Mouse (Mus musculus): ENCODE measurements around the gene Fubp1. TPM values are rescaled to one million over a fixed set of nuclear protein-coding genes. Genes with fewer than 3 reads are reported as not detected.

Gene Fubp1
- total RNA-seq, 1 experiment = 244 TPM

DNA sequence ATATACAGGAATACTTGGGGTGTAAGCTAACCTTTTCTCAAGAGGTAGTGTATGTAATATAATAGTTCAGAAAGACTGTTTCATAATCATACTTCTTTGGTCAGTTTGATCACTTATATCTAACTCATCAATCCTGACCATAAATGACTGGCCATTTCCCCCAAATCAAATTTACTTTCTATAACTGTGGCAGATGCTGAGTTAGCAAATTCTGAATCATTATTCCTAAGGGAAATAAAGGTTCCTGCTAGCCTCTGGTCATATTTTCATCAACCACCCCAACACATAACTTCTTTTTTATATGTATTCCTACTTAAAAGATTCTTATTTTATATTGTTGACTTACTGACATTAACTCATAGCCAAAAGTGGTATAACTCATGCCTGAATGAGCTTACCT is 7.3 kb upstream of the Fubp1 start:
- H3K4me1 ChIP-seq (ENCODE audit: control insufficient read depth in 2 of 2, insufficient read depth in 2 of 2, low read length in 2 of 2, poor library complexity in 1 of 2) = peaks cover 0 to 3% of the 10 kb centered on the region in 2 experiments; a peak in 1 of 4 replicates

DNA sequence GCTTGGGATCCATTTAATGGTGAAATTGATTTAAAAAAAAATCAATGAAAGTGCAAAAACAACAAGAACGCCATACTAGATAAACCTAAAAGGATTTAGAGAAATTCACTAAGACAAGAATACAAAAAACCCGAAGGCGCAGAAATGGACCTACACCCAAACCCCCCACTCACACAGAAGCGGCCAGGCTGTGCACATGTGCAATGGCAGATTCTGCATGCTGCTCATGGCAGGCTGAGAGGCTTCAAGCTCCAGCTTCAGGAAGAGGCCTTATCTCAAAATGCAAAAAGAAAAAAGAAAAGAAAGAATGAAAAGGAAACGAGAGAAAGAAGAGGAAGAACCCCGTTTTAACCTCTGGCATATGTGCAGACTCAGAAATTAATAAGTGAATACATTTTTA is 6.8 kb upstream of the Fubp1 start:
- no peak overlapping the region for H3K4me3 ChIP-seq (ENCODE audit: insufficient read depth in 1 of 2, low read depth in 1 of 2, low read length in 2 of 2, poor library complexity in 1 of 2, severe bottlenecking in 1 of 2)
- no peaks in the 10 kb centered on the region for H3K9me3 ChIP-seq (ENCODE audit: control insufficient read depth, insufficient read depth, low read depth, low read length)
- DNase-seq (ENCODE audit: low read depth, low spot score) = no peak
- TF ChIP-seq CHD2 (IDR thresholded peaks at IDR 0.05; ENCODE audit: low read depth, low read length) = no peak
- TF ChIP-seq ZC3H11A (IDR thresholded peaks at IDR 0.05; ENCODE audit: borderline replicate concordance, low read depth, low read length) = no peak
- TF ChIP-seq HCFC1 (IDR thresholded peaks at IDR 0.05; ENCODE audit: borderline replicate concordance, insufficient read depth, low read length) = no peak
- no peak for TF ChIP-seq ZNF384 (IDR thresholded peaks at IDR 0.05; ENCODE audit: low read depth, low read length)
- no peak for TF ChIP-seq MAFK (IDR thresholded peaks at IDR 0.05; ENCODE audit: insufficient read depth, low read depth, low read length)
- no peak overlapping the region for H3K9ac ChIP-seq (ENCODE audit: insufficient read depth, low read depth, low read length, poor library complexity, severe bottlenecking)
- in situ Hi-C loops (cut with MboI; ENCODE audit: low sequenced_read_pairs in 2 of 2, unreplicated experiment in 2 of 2) = loop anchor here in 1 of 2 experiments (10.0 kb wide), 1 partner anchor 89 kb away; no protein-coding TSS in a partner anchor
- H3K36me3 ChIP-seq (ENCODE audit: control insufficient read depth, insufficient read depth, low read length, poor library complexity, severe bottlenecking) = peaks cover 2% of the 10 kb centered on the region; the same call in 1 of the 2 replicates
- H3K27ac ChIP-seq (ENCODE audit: insufficient read depth, low read depth, low read length, poor library complexity, severe bottlenecking) = no peak overlapping the region
- peaks cover 0 to 3% of the 10 kb centered on the region in 2 experiments; a peak in 1 of 4 replicates for H3K4me1 ChIP-seq (ENCODE audit: control insufficient read depth in 2 of 2, insufficient read depth in 2 of 2, low read length in 2 of 2, poor library complexity in 1 of 2)

More for the DNA sequence above, 7.3 kb upstream of the Fubp1 start:
- no peaks in the 10 kb centered on the region for H3K9me3 ChIP-seq (ENCODE audit: control insufficient read depth, insufficient read depth, low read depth, low read length)
- no peak overlapping the region for H3K9ac ChIP-seq (ENCODE audit: insufficient read depth, low read depth, low read length, poor library complexity, severe bottlenecking)
- no peak overlapping the region for H3K4me3 ChIP-seq (ENCODE audit: insufficient read depth in 1 of 2, low read depth in 1 of 2, low read length in 2 of 2, poor library complexity in 1 of 2, severe bottlenecking in 1 of 2)
- peaks cover 2% of the 10 kb centered on the region; the same call in 1 of the 2 replicates for H3K36me3 ChIP-seq (ENCODE audit: control insufficient read depth, insufficient read depth, low read length, poor library complexity, severe bottlenecking)
- DNase-seq (ENCODE audit: low read depth, low spot score) = no peak
- in situ Hi-C loops (cut with MboI; ENCODE audit: low sequenced_read_pairs in 2 of 2, unreplicated experiment in 2 of 2) = loop anchor here in 1 of 2 experiments (10.0 kb wide), 1 partner anchor 88 kb away; no protein-coding TSS in a partner anchor
- no peak overlapping the region for H3K27ac ChIP-seq (ENCODE audit: insufficient read depth, low read depth, low read length, poor library complexity, severe bottlenecking)
- TF ChIP-seq CHD2 (IDR thresholded peaks at IDR 0.05; ENCODE audit: low read depth, low read length) (no peak), MAFK (IDR thresholded peaks at IDR 0.05; ENCODE audit: insufficient read depth, low read depth, low read length) (peak; percentile 41; the same call in 1 of the 2 replicates)

DNA sequence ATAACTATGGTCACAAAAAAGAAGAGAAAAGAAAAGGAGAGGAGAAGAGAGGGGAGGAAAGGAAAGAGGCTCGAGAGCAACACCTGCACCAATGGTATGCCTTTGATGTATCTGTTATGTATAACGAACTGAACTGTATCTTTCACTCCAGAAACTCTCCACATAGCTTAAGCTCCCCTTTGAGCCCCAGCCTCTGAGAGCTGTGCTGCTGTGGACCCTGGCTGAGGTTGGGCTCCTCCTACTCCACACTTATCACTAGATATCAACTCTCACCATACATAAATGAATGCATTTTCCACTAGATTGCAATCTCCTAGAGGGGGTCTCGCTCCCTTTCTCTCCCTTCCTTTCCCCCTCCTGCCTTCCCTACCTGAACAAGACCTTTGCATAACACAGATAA is 6.2 kb upstream of the Fubp1 start:
- H3K9ac ChIP-seq (ENCODE audit: insufficient read depth, low read depth, low read length, poor library complexity, severe bottlenecking) = no peak overlapping the region
- DNase-seq (ENCODE audit: low read depth, low spot score) = no peak
- H3K9me3 ChIP-seq (ENCODE audit: control insufficient read depth, insufficient read depth, low read depth, low read length) = no peaks in the 10 kb centered on the region
- in situ Hi-C loops (cut with MboI; ENCODE audit: low sequenced_read_pairs in 2 of 2, unreplicated experiment in 2 of 2) = loop anchor here in 1 of 2 experiments (10.0 kb wide), 1 partner anchor 89 kb away; no protein-coding TSS in a partner anchor
- TF ChIP-seq MAFK (IDR thresholded peaks at IDR 0.05; ENCODE audit: insufficient read depth, low read depth, low read length) (no peak), ZC3H11A (IDR thresholded peaks at IDR 0.05; ENCODE audit: borderline replicate concordance, low read depth, low read length) (no peak)
- H3K4me1 ChIP-seq (ENCODE audit: control insufficient read depth in 2 of 2, insufficient read depth in 2 of 2, low read length in 2 of 2, poor library complexity in 1 of 2) = peaks cover 2 to 3% of the 10 kb centered on the region in 2 experiments; a peak in 1 of 4 replicates
- H3K27ac ChIP-seq (ENCODE audit: insufficient read depth, low read depth, low read length, poor library complexity, severe bottlenecking) = no peak overlapping the region
- peaks cover 2% of the 10 kb centered on the region; the same call in 1 of the 2 replicates for H3K36me3 ChIP-seq (ENCODE audit: control insufficient read depth, insufficient read depth, low read length, poor library complexity, severe bottlenecking)
- no peak overlapping the region for H3K4me3 ChIP-seq (ENCODE audit: insufficient read depth in 1 of 2, low read depth in 1 of 2, low read length in 2 of 2, poor library complexity in 1 of 2, severe bottlenecking in 1 of 2)

DNA sequence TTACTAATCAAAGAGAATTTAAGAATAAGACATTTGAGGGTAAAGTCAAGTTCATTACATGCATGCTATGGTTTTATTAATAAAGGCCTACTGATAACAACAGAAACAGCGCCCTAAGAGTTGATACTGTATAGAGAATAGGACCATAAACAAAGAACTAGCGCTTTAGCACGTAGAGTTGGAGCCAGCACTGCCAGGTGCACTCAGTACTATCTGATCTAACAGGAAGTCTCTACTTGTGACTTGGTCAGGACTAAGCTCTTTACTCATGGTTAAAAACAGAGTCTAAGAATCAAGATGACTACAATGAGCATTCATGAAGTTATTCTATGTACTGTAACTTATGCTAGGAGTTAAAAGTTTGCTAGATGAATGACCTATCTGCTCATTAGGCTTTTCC is 5.6 kb upstream of the Fubp1 start:
- no peak for DNase-seq (ENCODE audit: low read depth, low spot score)
- no peak for TF ChIP-seq ZC3H11A (IDR thresholded peaks at IDR 0.05; ENCODE audit: borderline replicate concordance, low read depth, low read length)
- no peak for TF ChIP-seq ZNF384 (IDR thresholded peaks at IDR 0.05; ENCODE audit: low read depth, low read length)
- no peak for TF ChIP-seq MAFK (IDR thresholded peaks at IDR 0.05; ENCODE audit: insufficient read depth, low read depth, low read length)
- no peak for TF ChIP-seq CHD2 (IDR thresholded peaks at IDR 0.05; ENCODE audit: low read depth, low read length)
- no peak for TF ChIP-seq HCFC1 (IDR thresholded peaks at IDR 0.05; ENCODE audit: borderline replicate concordance, insufficient read depth, low read length)
- Histone ChIP-seq H3K9ac (ENCODE audit: insufficient read depth, low read depth, low read length, poor library complexity, severe bottlenecking) (no peak overlapping the region), H3K27ac (ENCODE audit: insufficient read depth, low read depth, low read length, poor library complexity, severe bottlenecking) (no peak overlapping the region), H3K4me3 (ENCODE audit: insufficient read depth in 1 of 2, low read depth in 1 of 2, low read length in 2 of 2, poor library complexity in 1 of 2, severe bottlenecking in 1 of 2) (no peak overlapping the region), H3K4me1 (ENCODE audit: control insufficient read depth in 2 of 2, insufficient read depth in 2 of 2, low read length in 2 of 2, poor library complexity in 1 of 2) (peaks cover 2 to 3% of the 10 kb centered on the region in 2 experiments; a peak in 1 of 4 replicates), H3K9me3 (ENCODE audit: control insufficient read depth, insufficient read depth, low read depth, low read length) (no peaks in the 10 kb centered on the region), H3K36me3 (ENCODE audit: control insufficient read depth, insufficient read depth, low read length, poor library complexity, severe bottlenecking) (peaks cover 2% of the 10 kb centered on the region; the same call in 1 of the 2 replicates)
- in situ Hi-C loops (cut with MboI; ENCODE audit: low sequenced_read_pairs in 2 of 2, unreplicated experiment in 2 of 2) = loop anchor here in 1 of 2 experiments (10.0 kb wide), 1 partner anchor 90 kb away; no protein-coding TSS in a partner anchor

DNA sequence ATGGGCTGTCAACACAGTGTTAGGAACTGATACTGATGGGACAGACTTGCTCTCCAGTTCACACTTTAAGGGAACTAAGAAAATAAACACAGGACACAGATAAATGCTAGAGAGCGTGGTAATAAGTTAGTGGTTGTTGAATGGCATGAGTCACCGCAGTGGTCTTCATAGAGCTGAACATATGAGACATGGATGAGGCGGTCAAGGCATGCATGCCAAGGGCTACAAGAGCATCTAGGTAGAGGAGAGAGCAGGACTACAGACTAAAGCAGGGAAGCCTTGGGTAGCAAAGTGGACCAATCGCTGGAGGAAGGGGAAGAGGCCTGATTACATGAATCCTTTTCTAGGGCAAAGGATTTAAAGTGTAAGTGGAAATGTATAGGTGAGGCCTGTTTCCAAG is 3.1 kb upstream of the Fubp1 start:
- Histone ChIP-seq H3K36me3 (ENCODE audit: control insufficient read depth, insufficient read depth, low read length, poor library complexity, severe bottlenecking) (peaks cover 6% of the 10 kb centered on the region; the same call in 1 of the 2 replicates), H3K4me1 (ENCODE audit: control insufficient read depth in 2 of 2, insufficient read depth in 2 of 2, low read length in 2 of 2, poor library complexity in 1 of 2) (peaks cover 2 to 3% of the 10 kb centered on the region in 2 experiments; a peak in 1 of 4 replicates), H3K9ac (ENCODE audit: insufficient read depth, low read depth, low read length, poor library complexity, severe bottlenecking) (no peak overlapping the region), H3K9me3 (ENCODE audit: control insufficient read depth, insufficient read depth, low read depth, low read length) (no peaks in the 10 kb centered on the region), H3K4me3 (ENCODE audit: insufficient read depth in 1 of 2, low read depth in 1 of 2, low read length in 2 of 2, poor library complexity in 1 of 2, severe bottlenecking in 1 of 2) (no peak overlapping the region), H3K27ac (ENCODE audit: insufficient read depth, low read depth, low read length, poor library complexity, severe bottlenecking) (no peak overlapping the region)
- no peak for DNase-seq (ENCODE audit: low read depth, low spot score)
- in situ Hi-C loops (cut with MboI; ENCODE audit: low sequenced_read_pairs in 2 of 2, unreplicated experiment in 2 of 2) = loop anchor here in 1 of 2 experiments (10.0 kb wide), 1 partner anchor 92 kb away; no protein-coding TSS in a partner anchor
- TF ChIP-seq ZC3H11A (IDR thresholded peaks at IDR 0.05; ENCODE audit: borderline replicate concordance, low read depth, low read length) (no peak), ZNF384 (IDR thresholded peaks at IDR 0.05; ENCODE audit: low read depth, low read length) (no peak), HCFC1 (IDR thresholded peaks at IDR 0.05; ENCODE audit: borderline replicate concordance, insufficient read depth, low read length) (no peak), CHD2 (IDR thresholded peaks at IDR 0.05; ENCODE audit: low read depth, low read length) (no peak), MAFK (IDR thresholded peaks at IDR 0.05; ENCODE audit: insufficient read depth, low read depth, low read length) (no peak)
